ENCODE assay signal across 8 mouse cellular contexts in the genomic region with DNA sequence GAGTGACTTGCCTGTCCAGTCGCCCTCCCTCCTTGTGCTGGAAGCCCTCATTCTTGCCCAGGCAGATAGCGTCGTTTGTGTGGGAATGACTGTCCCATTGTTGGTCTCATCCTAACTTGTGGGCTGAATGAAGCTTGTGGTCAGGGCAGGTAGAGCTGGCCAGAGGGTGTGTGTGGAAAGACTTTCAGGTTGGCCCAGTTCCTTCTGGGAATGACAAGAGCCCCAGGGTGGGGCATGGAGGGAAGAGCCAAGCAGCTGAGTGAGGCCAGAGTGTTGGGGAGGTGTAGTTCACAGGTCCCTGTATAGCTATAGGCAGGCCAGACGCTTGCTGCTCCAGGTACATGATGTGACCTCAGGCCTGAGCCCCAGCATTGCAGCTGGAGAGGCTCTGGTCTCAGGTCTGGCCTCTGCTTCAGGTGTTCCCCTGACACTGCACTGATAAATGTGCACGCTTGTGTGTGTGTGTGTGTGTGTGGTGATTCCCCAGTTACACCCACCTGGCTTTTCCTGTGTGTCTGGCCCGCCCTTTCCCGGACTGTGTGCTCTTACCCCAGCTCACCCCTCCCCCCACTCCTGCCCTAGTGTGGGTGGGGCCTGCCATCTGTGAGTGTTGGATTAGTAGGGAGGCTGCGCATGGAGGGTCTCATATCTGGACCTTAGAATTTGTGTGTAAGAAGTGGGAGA. TPM values are rescaled to one million over a fixed set of nuclear protein-coding genes. Genes with fewer than 3 reads are reported as not detected.
DNase-seq lines count a peak whose midpoint lies in the region; ATAC-seq lines count a peak whose summit lies in the region.
"Had no signal": no experiment of that assay in that cellular context is flagged by ENCODE, and none has a peak within 500 bp of the region (broad histone marks: within the 10 kb centered on the region; RNA-seq: fewer than 3 reads in every experiment).

No protein-coding gene starts in this region.

- peak overlapping the region; percentile 5; the same call in 1 of the 2 replicates for H3K4me2 ChIP-seq in intestine, embryonic 16.5 days (ENCODE audit: low read depth, low read length)

- H3K9ac ChIP-seq in intestine, embryonic 16.5 days (ENCODE audit: low read depth, low read length) = peak overlapping the region; percentile 21; the same call in 1 of the 2 replicates

- no peak overlapping the region for H3K4me3 ChIP-seq in intestine, embryonic 16.5 days (ENCODE audit: low read length)

- 49% methylated on average over 8 of the region's 8 CpGs for WGBS in intestine, embryonic 16.5 days

- peak overlapping the region; percentile 44; the same call in 1 of the 2 replicates for H3K27ac ChIP-seq in intestine, embryonic 16.5 days (ENCODE audit: low read length)

- no peaks in the 10 kb centered on the region for H3K27me3 ChIP-seq in intestine, embryonic 16.5 days (replicated peaks; ENCODE audit: control insufficient read depth, insufficient read depth, low read length)

- ATAC-seq in activated CD4-positive, CD25-positive, alpha-beta regulatory T cell, adult 4 months = peak; percentile 23
- ATAC-seq in intestine, embryonic 16.5 days = peak; percentile 57
- ATAC-seq: forebrain, embryonic 16.5 days had no signal

- peaks cover 11% of the 10 kb centered on the region; the same call in 1 of the 2 replicates for H3K36me3 ChIP-seq in intestine, embryonic 16.5 days (ENCODE audit: control insufficient read depth, insufficient read depth, low read length)

- peak; percentile 34 for DNase-seq in left cerebral cortex, postnatal 4 days
- DNase-seq in left cerebral cortex, adult 18-20 months (ENCODE audit: low spot score in 2 of 2) = no peak
- peak; percentile 28 for DNase-seq in retina, embryonic 14.5 days (ENCODE audit: low spot score)
- DNase-seq in natural killer cell, adult 2 months (ENCODE audit: low spot score in 2 of 2) = no peak
- no peak for DNase-seq in left cerebral cortex, postnatal 36 days (ENCODE audit: low spot score in 2 of 2)

- intact Hi-C loops in left cerebral cortex, postnatal 4 days (cut with DNase I) = no loop called here
- intact Hi-C loops in left cerebral cortex, postnatal 36 days (cut with DNase I) = no loop called here

- H3K9me3 ChIP-seq in intestine, embryonic 16.5 days (ENCODE audit: control insufficient read depth, low read length) = no peaks in the 10 kb centered on the region

- peaks cover 55% of the 10 kb centered on the region for H3K4me1 ChIP-seq in intestine, embryonic 16.5 days (ENCODE audit: control insufficient read depth, insufficient read depth, low read length)

RNA-seq across cellular contexts. Expression of a gene that starts 21.5 kb away (rescaled TPM):
- 10 to 100 TPM; 56.9 to 58.6 TPM for total RNA-seq in left cerebral cortex, postnatal 4 days (2021)
- total RNA-seq in left cerebral cortex, adult 18-20 months (2021) = 10 to 100 TPM; 87.1 to 89.0 TPM
- 10 to 100 TPM; 34.6 to 38.3 TPM for polyA plus RNA-seq in activated CD4-positive, CD25-positive, alpha-beta regulatory T cell, adult 4 months (2017; shearing (Covaris generic))
- 33.9 and 35.7 TPM in 2 replicates for polyA plus RNA-seq in intestine, embryonic 16.5 days (2015; fragmentation: Nextera tagmentation; extraction: Ambion mirVana)
- 10 to 100 TPM; 82.8 to 86.3 TPM for total RNA-seq in left cerebral cortex, postnatal 36 days (2021)

RNA-seq across cellular contexts. Expression of a gene that starts 37.8 kb away (rescaled TPM):
- total RNA-seq in left cerebral cortex, postnatal 4 days (2021) = 1 to 10 TPM; 3.8 to 4.1 TPM
- 1 to 10 TPM; 4.5 to 4.9 TPM for total RNA-seq in left cerebral cortex, adult 18-20 months (2021)
- 10 to 100 TPM; 42.5 to 43.1 TPM for polyA plus RNA-seq in activated CD4-positive, CD25-positive, alpha-beta regulatory T cell, adult 4 months (2017; shearing (Covaris generic))
- 18.9 and 21.2 TPM in 2 replicates for polyA plus RNA-seq in intestine, embryonic 16.5 days (2015; fragmentation: Nextera tagmentation; extraction: Ambion mirVana)
- 1 to 10 TPM; 2.8 to 5.0 TPM for total RNA-seq in left cerebral cortex, postnatal 36 days (2021)

Comparison
In these comparisons a context has a peak if more than half of its experiments do, and no peak if none do; other contexts are left out.
1. DNase-seq: peak in left cerebral cortex, postnatal 4 days (single experiment) and retina, embryonic 14.5 days (single experiment); none in left cerebral cortex, adult 18-20 months (0 of 2), natural killer cell, adult 2 months (0 of 2) and left cerebral cortex, postnatal 36 days (0 of 2).